Mouse (Mus musculus): Measurements from ENCODE around the gene Gon4l. TPM values are rescaled to one million over a fixed set of nuclear protein-coding genes. Genes with fewer than 3 reads are reported as not detected.
"Not testable (repeated sequence)": the region's sequence is repeated elsewhere in the genome, so short reads cannot be mapped to it uniquely, and the experiment has no call there.

Gon4l gene
- total and polyA plus RNA-seq, 3 experiments = 16.5 to 32.9 (median 26.4) TPM

GRCm38 (mm10) chr3:88797507-88797906 lies 37.5 kb upstream of the Gon4l start:
- H3K4me2 ChIP-seq (ENCODE audit: insufficient read depth, low read depth, poor library complexity, severe bottlenecking); H3K9ac ChIP-seq (ENCODE audit: insufficient read depth, low read depth); H3K4me1 ChIP-seq (ENCODE audit: control insufficient read depth in 1 of 2, insufficient read depth in 2 of 2); H3K36me3 ChIP-seq (replicated peaks in 1 of 2; ENCODE audit: control insufficient read depth in 1 of 2, insufficient read depth in 1 of 2, low read length in 1 of 2); DNase-seq (ENCODE audit: extremely low read depth); H3K79me2 ChIP-seq (replicated peaks; ENCODE audit: control insufficient read depth, extremely low read depth, insufficient read depth, poor library complexity, severe bottlenecking); H3K9me3 ChIP-seq (replicated peaks; ENCODE audit: low read length); in situ Hi-C loops (cut with MboI; ENCODE audit: low pct_ligation_motif_present, low pct_unique_long_range_greater_than_20kb, low sequenced_read_pairs); H3K27me3 ChIP-seq (replicated peaks); H3K4me3 ChIP-seq (replicated peaks in 1 of 3; ENCODE audit: low read depth in 2 of 3, low read length in 2 of 3, poor library complexity in 1 of 3); dilution Hi-C loops (cut with MboI; ENCODE audit: extremely low pct_ligation_motif_present, extremely low pct_unique_long_range_greater_than_20kb, low sequenced_read_pairs); H3K27ac ChIP-seq (ENCODE audit: insufficient read depth, low read depth): not testable (repeated sequence)
- TF ChIP-seq CTCF (conservative IDR thresholded peaks at IDR 0.05 in 1 of 2, IDR thresholded peaks at IDR 0.05 in 1 of 2; ENCODE audit: low read depth in 2 of 2, low read length in 2 of 2) = peak in 1 of 2 experiments; percentile 12; a peak in 1 of 4 replicates

DNA sequence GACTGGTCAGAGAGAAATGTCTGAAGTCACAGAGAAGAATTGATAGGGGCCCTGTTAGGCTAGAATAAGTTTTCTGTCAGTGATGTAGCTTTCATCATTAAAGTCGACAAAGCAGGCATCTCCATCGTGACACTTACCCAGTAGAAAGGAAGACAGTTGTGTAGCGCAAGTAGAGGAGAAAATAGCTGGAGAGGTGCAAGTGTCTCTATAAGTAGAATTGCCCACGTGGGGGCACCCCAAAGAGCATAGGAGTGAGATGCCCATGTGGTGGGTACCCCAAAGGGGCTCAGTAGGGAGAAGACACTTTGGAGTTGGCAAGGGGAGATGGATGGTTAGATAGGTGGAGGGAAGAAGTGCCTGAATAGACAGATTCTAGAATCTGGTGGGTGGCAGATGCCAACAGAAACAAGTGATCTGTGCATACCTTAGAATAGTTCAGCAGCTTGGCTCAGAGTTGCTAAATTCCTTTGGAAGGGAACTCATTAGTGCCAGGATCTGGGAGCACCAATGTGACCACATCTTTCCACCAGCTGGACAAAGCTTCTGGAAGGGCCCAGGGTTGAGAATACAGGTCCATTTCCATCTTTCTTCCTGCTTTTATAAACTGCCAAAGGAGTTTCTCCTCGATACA lies 31.0 kb upstream of the Gon4l start:
- dilution Hi-C loops (cut with MboI; ENCODE audit: extremely low pct_ligation_motif_present, extremely low pct_unique_long_range_greater_than_20kb, low sequenced_read_pairs) = no loop called here
- in situ Hi-C loops (cut with MboI; ENCODE audit: low pct_ligation_motif_present, low pct_unique_long_range_greater_than_20kb, low sequenced_read_pairs) = no loop called here
- no peak for DNase-seq (ENCODE audit: extremely low read depth)
- Histone ChIP-seq H3K27ac (ENCODE audit: insufficient read depth, low read depth) (no peak overlapping the region), H3K4me3 (replicated peaks in 1 of 3; ENCODE audit: low read depth in 2 of 3, low read length in 2 of 3, poor library complexity in 1 of 3) (no peak overlapping the region), H3K4me2 (ENCODE audit: insufficient read depth, low read depth, poor library complexity, severe bottlenecking) (no peak overlapping the region), H3K9ac (ENCODE audit: insufficient read depth, low read depth) (no peak overlapping the region), H3K9me3 (replicated peaks; ENCODE audit: low read length) (no peaks in the 10 kb centered on the region), H3K27me3 (replicated peaks) (no peaks in the 10 kb centered on the region), H3K4me1 (ENCODE audit: control insufficient read depth in 1 of 2, insufficient read depth in 2 of 2) (no peaks in the 10 kb centered on the region), H3K79me2 (replicated peaks; ENCODE audit: control insufficient read depth, extremely low read depth, insufficient read depth, poor library complexity, severe bottlenecking) (no peaks in the 10 kb centered on the region), H3K36me3 (replicated peaks in 1 of 2; ENCODE audit: control insufficient read depth in 1 of 2, insufficient read depth in 1 of 2, low read length in 1 of 2) (peaks cover 15 to 16% of the 10 kb centered on the region in 2 experiments)
- TF ChIP-seq MAX (IDR thresholded peaks at IDR 0.05; ENCODE audit: low read length) (no peak), CHD1 (IDR thresholded peaks at IDR 0.05; ENCODE audit: low read depth, low read length) (no peak), USF1 (IDR thresholded peaks at IDR 0.05; ENCODE audit: low read depth, low read length) (no peak), USF2 (conservative IDR thresholded peaks at IDR 0.05; ENCODE audit: low read depth, low read length) (no peak), ZC3H11A (IDR thresholded peaks at IDR 0.05; ENCODE audit: low read depth, low read length) (no peak), MYC (IDR thresholded peaks at IDR 0.05; ENCODE audit: low read depth, low read length) (no peak), ZMIZ1 (IDR thresholded peaks at IDR 0.05; ENCODE audit: low read depth, low read length) (no peak), IRF4 (IDR thresholded peaks at IDR 0.05; ENCODE audit: low read depth, low read length) (no peak), BHLHE40 (IDR thresholded peaks at IDR 0.05; ENCODE audit: low read depth, low read length) (no peak), GABPA (IDR thresholded peaks at IDR 0.05; ENCODE audit: insufficient replicate concordance, low read depth, low read length) (no peak)

- H3K9me3 ChIP-seq (replicated peaks; ENCODE audit: low read length) = no peaks in the 10 kb centered on the region
- DNase-seq (ENCODE audit: extremely low read depth) = no peak
- no peaks in the 10 kb centered on the region for H3K27me3 ChIP-seq (replicated peaks)
- H3K4me3 ChIP-seq (replicated peaks in 1 of 3; ENCODE audit: low read depth in 2 of 3, low read length in 2 of 3, poor library complexity in 1 of 3) = no peak overlapping the region
- dilution Hi-C loops (cut with MboI; ENCODE audit: extremely low pct_ligation_motif_present, extremely low pct_unique_long_range_greater_than_20kb, low sequenced_read_pairs) = no loop called here
- H3K36me3 ChIP-seq (replicated peaks in 1 of 2; ENCODE audit: control insufficient read depth in 1 of 2, insufficient read depth in 1 of 2, low read length in 1 of 2) = peaks cover 26 to 30% of the 10 kb centered on the region in 2 experiments
- TF ChIP-seq HCFC1 (IDR thresholded peaks at IDR 0.05; ENCODE audit: low read depth, low read length) (no peak), CTCF (conservative IDR thresholded peaks at IDR 0.05 in 1 of 2, IDR thresholded peaks at IDR 0.05 in 1 of 2; ENCODE audit: low read depth in 2 of 2, low read length in 2 of 2) (peak in 1 of 2 experiments; percentile 27; a peak in 1 of 4 replicates), MAFK (IDR thresholded peaks at IDR 0.05; ENCODE audit: insufficient replicate concordance, low read length) (no peak)
- in situ Hi-C loops (cut with MboI; ENCODE audit: low pct_ligation_motif_present, low pct_unique_long_range_greater_than_20kb, low sequenced_read_pairs) = no loop called here
- no peaks in the 10 kb centered on the region for H3K4me1 ChIP-seq (ENCODE audit: control insufficient read depth in 1 of 2, insufficient read depth in 2 of 2)
- H3K4me2 ChIP-seq (ENCODE audit: insufficient read depth, low read depth, poor library complexity, severe bottlenecking) = no peak overlapping the region
- H3K9ac ChIP-seq (ENCODE audit: insufficient read depth, low read depth) = no peak overlapping the region
- no peak overlapping the region for H3K27ac ChIP-seq (ENCODE audit: insufficient read depth, low read depth)
- H3K79me2 ChIP-seq (replicated peaks; ENCODE audit: control insufficient read depth, extremely low read depth, insufficient read depth, poor library complexity, severe bottlenecking) = no peaks in the 10 kb centered on the region
Measured at GRCm38 (mm10) chr3:88825710-88826109, 9.3 kb upstream of the Gon4l start.

All from CH12.LX (cell line).